Mouse (Mus musculus) heart, postnatal 10 days (tissue): ENCODE measurements around the gene Vipas39. TPM values are rescaled to one million over a fixed set of nuclear protein-coding genes. Genes with fewer than 3 reads are reported as not detected.
"Not testable (repeated sequence)": the region's sequence is repeated elsewhere in the genome, so short reads cannot be mapped to it uniquely, and the experiment has no call there.

Source experiments
- DNase-seq, 2 experiments: peaks; one replicate each; pipeline ENCODE4 v3.0.0; 2021
- intact Hi-C: fragments of 180-260 bp; cut with DNase I; formaldehyde crosslinking; loops from one replicate; pipeline ENCODE4 v1.15.1; 2025
- total RNA-seq, 2 experiments: library from RNA; stranded (reverse); gene quantifications; 2 replicates each; pipeline ENCODE4 v1.2.3; 2021

Gene Vipas39
- total RNA-seq, 2 experiments from 2014 or later, result 33.2 to 34.0 TPM

DNA sequence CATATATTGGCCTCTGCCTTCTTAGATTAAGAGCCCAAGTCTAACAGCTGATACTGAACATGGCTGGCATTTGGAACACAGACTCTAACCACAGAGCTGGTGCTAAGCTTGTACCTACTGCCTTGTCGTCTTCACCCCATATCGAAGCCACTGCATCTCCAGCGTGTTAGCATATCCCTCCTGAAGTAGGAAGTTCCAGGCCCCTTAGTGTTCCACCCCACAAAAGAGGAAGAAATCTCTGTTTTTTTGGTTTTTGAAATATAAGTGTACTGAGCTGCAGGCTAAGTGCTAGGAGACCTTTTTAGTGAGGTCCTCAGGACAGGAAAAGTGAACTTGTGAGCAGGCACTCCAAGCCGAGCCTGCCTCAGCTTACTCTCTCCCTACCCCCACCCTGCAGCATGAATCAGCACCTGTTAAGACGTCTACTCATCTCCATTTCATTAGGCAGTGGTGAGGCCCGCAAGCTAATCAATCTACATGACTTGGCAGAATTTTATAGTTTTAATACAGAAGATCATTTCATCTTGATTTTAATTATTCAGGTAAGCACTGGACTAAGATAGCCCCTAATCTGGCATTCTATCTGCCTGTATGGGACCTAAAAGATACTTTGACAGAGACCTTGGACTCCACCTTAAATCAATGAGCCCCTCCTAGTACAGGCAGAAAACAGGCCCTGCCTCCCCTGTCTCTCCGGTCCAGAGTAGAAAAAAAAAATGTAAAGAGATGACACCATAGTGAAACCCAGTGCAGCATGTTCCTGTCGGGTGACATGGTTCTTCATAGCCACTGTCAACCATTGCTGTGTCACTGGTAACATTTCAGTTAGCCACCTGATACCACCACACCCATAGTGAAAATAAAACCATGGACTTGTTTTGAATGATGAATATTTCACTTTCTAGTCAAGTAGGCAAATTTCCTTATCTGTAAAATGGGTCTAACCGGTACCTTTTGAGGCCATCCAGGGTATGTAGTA is 9.1 kb upstream of the Vipas39 start:
- no peak for DNase-seq
- intact Hi-C loops, result no loop called here

DNA sequence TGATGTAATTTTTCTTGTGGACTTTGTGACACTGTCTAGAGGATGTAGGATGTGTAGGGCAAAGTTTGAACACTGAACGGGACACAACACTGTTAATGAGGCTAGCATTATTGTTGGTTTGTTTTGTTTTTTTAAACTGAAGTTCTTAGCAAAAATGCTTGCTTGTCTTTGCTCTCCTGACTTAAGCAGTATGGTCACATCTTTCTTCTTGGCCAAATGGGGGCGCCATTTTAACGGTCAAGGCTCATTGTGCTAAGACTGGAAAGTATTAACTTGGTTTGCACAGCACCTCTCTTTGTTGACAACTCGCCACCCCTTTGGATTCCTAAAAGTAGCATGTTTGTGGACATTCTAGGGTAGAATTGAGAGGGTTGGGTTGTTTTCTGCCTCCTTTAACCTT is 1.6 kb upstream of the Vipas39 start:
- peak; percentile 43 to 57 for DNase-seq
- intact Hi-C loops, result loop anchor here (5.0 kb wide), 1 partner anchor 150 kb away; no protein-coding TSS in a partner anchor

DNA sequence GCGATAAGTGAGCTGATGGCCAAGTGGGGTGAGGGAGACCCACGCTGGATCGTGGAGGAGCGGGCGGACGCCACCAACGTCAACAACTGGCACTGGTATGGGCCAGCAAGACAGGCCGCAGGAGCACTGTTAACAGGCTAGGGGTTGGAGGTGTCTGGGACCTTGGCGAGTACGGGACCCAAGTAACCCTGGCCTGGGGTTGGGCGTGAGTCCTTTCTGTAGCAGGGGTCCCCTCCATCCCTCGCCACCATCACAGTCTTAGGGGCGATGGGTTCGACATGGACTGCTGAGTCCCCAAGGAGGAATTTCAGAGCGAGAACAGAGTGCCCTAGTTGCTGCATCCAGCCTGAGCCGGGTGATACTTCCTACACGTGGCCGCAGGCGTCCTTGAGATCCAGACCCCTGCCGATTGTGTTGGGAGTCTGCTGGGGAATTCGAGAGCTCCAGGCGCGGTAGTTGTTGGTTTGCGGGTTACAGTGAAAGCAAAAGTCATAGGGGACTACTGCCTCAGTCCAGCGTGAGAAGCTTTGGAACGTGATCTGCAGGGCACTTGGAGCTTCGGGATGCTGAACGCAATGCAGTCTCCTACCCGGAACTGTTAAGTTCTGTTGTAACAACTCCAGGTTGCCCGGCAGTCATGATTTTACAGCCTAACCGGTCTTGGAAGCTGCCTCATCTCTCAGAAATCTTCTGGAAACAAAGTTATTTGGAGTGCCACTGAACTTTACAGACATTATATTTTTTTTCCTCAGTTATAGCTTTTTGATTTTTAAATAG is 959 bp upstream of the Vipas39 start:
- DNase-seq, result no peak
- intact Hi-C loops, result loop anchor here (1.0 to 5.0 kb wide), 2 partner anchors 67 to 150 kb away; no protein-coding TSS in a partner anchor

DNA sequence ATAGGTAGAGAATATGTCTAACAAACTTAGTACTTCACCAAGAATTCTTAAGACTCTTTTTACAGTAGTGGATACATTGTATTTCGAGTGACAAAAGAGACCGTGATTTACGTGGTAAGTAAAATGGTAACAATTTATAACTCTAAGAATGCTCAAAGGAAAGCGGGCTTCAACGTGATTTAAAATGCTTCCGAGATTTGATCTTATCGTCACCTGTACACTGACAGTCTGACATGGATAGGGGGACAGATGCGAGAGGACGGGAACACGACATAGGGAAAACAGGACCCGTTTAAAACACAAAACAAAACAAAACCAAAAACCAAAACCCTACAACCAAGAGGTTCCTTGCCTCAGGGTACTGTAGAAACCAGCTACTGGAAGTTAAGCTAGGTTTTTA is 612 bp downstream of the Vipas39 start:
- DNase-seq, result no peak
- intact Hi-C loops, result loop anchor here (5.0 kb wide), 1 partner anchor 152 kb away; no protein-coding TSS in a partner anchor

DNA sequence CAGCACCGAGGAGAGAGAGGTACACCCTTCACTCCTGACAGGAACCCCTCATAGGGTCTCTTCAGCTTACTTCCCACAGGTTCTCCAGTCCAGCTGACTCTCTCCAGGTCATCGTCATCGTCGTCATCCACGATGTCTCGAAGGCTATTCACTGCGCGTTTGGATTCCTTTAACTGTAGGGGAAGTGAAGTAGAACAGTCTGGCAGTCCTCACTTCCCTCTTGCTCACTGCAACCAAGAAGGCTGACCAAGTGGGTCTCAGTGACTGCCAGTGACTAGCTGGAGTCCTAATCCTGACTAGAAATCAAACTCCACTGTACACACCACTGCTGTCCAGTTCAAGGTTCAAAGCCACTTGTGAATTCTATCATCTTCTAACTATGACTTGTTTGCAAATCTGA is 5.5 kb downstream of the Vipas39 start:
- intact Hi-C loops, result loop anchor here (5.0 kb wide), 1 partner anchor 113 kb away; the partner anchor contains the start of genes Gstz1 and Pomt2
- no peak for DNase-seq

DNA sequence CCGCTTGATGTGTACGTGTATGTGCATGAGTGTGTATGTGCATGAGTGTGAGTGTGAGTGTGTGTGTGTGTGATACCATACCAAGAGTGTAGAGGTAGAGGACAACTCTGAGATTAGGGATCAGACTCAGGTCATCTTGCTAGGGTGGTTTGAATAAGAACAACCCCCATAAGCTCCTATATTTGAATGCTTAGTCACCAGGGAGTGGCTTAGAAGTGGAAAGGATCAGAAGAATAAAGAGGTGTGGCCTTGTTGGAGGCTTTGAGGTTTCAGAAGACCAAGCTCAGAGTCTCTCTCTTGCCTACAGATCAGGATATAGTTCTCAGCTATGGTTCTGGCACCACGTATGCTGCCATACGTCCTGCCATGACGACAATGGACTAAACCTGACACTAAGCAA is 9.4 kb downstream of the Vipas39 start:
- intact Hi-C loops, result no loop called here
- no peak for DNase-seq

DNA sequence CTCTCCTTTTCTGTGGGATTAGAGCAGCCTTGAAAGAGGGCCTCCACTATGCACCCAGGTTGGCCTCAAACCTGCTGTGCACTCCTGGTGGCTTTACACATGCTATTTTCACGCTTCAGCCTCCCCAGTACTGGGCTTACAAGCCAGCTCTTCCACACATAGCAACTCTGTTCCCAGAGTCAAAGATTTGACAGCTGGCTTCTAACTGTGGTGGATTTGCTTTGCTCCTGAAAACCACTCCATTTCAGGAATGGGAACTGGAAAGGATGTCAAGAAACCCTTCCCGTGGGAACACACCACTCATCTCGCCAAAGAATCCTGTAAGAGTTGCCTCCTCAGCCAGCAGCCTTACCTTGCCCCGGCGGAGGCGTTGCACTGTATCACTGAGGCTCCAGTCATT is 12.2 kb downstream of the Vipas39 start:
- no peak for DNase-seq
- intact Hi-C loops, result loop anchor here (5.0 kb wide), 1 partner anchor 78 kb away; no protein-coding TSS in a partner anchor

DNA sequence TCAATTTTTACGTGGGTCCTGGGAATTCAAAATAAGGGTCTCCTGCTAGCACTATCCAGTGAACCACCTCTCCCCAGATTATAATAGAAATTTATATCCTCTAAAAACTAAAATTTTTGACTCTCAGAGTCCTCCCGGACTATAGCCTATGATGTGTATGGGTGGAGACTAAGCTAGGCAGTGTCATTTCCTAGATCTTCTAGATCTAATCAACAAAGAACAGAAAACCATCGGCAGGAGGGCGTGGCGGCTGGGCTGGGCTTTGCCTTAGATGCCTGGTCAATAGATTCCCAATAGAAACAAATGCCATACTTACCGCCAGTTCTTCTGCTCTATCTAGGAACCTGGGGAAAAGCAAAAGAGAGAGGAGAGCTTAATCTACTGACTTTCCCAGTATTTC is 15.9 kb downstream of the Vipas39 start:
- intact Hi-C loops, result loop anchor here (5.0 kb wide), 1 partner anchor 82 kb away; no protein-coding TSS in a partner anchor
- no peak for DNase-seq

DNA sequence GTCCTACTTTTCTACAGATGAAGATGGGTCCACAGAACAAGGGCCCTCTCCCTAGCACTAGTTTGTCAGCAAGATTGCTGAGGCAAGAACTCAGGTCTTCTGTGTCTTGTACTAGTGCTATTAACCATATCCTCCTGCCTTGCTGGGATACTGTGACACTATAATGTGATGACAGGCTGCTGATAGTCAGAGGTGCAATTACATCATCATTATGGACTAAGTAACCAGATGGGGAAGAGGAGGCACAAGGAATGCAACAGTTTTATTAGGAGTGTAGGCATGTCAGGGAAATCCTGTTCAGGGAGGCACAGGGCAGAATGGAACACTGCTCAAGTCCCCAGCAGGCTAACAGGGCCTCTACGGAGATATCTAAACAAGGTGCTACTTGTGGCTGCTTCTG is 27.4 kb downstream of the Vipas39 start, which contains the start of gene Noxred1:
Noxred1 (minus strand) TSS at position 101 of the 400 bp plus-strand sequence.
- intact Hi-C loops, result no loop called here
- DNase-seq, result no peak

DNA sequence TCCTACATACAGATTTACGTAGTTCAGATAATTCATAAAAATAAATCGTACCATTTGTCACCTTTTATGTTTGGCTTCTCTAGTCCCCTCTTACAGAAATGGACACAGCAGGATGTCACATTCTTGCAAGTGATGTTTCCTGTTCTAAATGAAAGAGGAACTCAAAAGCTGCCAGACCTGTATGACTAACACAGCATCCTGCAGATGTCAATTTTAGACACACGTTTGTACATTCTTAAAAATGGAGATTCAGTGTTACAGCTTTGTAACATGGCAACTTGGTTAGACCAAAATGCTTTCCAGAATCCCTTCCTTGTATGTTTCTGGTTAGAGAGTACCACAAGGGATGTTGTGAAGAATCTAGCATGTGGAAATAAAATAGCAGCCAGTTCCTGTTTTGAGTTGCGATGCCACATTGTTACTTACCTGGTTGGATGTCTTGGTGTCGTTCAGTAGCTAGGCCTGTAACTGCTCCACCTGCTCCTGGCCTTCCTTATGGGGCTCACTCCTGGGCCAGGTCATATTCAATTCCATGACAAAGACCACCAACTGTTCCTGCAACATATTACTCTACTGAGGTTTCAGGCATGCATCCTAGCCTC is 29.1 kb downstream of the Vipas39 start:
- intact Hi-C loops, result no loop called here
- no peak for DNase-seq

DNA sequence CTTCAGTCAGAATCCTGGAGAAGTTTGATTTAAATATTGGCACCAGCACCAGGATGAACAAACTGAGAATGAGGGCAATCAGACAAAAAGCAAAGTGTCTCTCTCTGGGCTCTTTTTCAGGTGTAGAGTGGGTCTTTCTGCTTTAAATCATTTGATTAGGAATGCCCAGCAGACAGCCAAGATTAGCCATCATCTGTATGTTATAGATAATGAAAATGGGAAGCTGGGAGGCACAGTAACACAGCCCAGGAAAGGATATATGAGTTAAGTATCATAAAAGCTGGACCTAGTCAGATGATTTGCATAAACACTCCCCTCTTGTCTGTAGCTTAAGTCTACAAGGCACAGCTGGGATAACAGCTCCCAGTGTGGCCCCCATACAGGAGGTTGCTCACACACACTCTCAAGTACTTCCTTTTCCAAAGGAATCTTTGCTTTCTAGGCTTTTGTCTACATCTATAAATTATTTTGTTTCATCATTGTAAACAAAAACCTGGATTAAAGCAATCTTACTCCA is 35.6 kb downstream of the Vipas39 start:
- intact Hi-C loops, result no loop called here

DNA sequence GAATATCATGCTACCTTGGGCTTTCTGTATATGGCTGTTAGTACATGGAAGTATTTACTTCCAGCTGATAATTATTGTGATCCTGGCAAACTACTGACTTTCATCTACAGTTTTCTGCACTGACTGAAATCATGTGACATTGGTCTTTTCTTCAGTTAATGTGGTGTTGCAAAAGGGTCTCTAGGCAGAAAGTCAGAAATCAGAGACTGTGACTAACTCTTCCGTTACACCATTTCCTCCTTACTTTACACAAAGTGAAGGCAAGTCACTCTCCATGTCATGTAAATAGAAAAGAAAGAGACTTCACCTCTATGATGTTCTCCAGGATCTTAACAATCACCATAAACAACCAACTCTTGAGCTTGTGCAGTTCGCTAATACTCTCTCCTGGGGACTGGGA is 36.4 kb downstream of the Vipas39 start:
- DNase-seq, result no peak
- intact Hi-C loops, result no loop called here

More for the DNA sequence above, 35.6 kb downstream of the Vipas39 start:
- no peak for DNase-seq

DNA sequence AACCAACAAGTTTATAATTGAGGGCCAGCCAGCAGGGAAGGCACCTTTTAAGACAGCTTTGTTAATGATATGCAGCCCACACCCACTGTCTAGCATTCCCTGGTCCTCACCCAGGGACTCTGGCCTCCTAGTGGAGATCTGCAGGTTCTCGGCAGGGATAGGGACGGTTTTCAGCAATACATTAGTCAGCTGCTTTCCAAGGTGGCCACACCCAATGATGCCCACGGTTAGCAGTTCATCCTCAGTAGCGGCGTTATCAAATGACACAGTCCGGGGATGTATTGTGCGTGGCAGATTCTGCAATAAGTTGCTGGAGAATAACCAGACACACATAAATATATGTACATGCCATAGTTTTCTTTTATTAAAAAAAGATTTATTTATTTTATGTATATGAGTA is 39.3 kb downstream of the Vipas39 start:
- DNase-seq, result no peak
- intact Hi-C loops, result no loop called here

DNA sequence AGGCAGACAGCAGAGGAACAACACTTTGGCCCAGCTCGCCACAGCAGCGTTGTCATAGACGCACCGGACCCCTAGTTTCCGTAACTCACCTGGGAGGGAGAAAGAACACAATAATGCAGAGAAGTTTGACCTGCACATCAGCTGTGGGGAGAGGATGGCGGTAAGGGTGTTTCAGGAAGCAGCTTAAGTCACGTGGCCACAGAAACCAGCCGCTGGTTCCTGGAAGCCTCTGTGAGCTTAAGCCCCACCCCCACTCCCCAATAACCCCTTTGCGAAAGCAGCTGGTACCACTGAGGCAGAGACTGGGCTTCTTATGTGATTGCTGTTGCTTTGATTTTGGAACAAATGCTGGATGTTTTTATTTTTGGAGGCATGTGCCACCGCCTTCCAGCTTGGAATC is 41.1 kb downstream of the Vipas39 start:
- intact Hi-C loops, result no loop called here
- DNase-seq, result no peak

DNA sequence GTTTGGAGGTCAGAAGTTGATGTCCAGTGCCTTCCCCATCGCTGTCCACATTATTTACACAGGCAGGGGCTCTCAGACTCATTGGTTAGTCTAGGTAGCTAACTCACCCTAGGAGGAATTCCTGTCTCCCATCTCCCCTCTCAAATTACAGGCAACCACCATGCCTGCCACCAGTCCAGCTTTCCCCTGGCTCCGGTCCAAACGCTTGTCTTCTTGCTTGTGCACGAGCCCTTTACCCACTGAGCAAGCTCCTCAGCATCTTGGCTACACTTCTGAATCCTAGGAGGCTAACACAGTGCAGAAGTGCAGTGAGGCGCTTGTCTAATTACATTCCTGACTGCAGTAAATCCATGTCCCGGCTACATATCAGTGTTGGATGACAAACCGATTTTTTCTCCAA is 46.7 kb downstream of the Vipas39 start:
- intact Hi-C loops, result no loop called here
- peak in 1 of 2 experiments; percentile 7 for DNase-seq

DNA sequence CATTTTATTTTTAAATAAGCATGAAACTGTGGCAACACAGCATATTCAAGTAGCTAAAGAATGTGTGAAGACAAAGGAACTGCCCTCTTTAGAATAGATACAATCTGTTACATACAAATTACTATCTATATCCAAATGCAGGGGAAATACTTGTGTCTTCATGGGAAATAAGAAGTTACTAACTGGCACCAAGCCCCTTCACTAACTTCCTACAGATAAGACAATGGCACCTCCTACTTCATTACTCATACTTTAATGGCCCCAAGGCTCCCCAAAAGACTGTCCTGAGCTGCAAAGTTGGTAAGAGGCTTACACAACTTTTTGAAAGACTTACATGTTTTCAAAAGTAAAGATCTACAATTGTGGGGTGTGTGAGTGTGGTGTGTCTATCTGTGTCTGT is 48.5 kb downstream of the Vipas39 start:
- intact Hi-C loops, result no loop called here
- DNase-seq, result no peak

DNA sequence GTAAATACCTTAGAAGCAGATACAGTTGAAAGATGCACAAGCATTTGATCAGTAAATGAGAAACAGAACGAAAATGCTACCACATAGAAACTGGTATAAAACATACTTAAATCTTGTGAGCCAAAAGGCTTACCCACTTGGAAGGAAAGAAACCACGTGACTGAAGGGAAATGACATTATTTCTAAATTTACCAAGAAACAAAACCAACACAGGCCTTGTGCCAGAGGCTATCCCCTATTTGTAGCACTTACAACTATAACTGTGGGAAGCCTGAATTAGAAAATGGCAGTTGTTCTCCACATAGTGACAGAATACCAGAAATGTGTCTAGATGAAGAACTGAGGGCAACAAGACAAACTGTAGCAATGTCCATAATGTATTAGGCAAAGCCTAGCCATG is 50.0 kb downstream of the Vipas39 start:
- intact Hi-C loops, result no loop called here
- no peak for DNase-seq

DNA sequence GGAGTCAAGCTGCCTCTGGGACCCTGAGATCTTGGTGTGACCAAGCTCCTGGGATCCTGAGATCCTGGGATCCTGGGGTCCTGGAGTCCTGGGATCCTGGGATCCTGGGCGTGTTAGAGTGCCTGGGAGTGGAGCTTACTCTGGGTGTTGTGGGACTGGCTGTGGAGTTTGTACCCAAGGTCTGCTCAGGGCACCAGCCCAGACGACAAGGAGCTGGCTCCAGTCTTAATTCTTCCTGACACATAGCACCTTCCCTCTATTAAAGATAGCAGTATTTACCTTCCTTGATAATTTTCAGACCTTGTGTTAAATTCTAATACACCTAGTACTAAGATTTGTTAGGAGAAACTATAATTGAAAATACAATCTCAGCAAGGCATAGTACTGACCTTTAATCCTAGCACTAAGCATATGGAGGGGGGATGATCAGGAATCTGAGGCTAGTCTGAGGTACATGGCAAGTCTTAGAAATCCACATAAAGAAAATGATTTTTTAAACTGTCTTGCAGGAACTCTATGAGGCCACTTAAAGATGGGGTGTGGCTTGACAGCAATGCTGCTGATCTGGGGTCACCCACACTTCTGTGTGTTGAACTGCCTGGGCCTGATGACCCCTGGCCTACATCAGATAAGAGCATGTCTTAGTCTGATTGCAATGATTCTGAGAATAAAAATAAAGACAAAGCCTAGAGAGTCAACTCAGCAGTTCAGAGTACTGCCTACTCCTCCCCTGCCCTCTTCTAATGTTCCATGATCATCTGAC is 53.0 kb downstream of the Vipas39 start:
- no peak for DNase-seq
- intact Hi-C loops, result no loop called here

DNA sequence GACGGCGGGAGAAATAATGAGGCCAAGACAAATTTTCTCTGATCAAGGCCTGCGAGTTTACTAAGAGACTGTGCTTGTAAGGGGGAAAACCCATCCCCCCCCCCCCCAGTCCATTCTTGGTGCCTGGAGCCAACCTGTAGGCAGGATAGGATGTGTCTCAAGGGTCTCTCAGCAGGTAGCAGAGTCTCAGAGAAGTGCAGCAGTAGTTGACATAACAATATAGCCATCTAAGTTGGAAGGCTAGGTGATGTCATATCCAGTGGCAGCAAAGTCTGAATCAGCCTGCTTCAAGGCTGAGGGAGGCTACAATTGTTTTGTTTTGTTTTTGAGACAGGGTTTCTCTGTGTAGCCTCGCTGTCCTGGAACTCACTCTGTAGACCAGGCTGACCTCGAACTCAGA is 60.3 kb downstream of the Vipas39 start:
- intact Hi-C loops, DNase-seq: not testable (repeated sequence)

DNA sequence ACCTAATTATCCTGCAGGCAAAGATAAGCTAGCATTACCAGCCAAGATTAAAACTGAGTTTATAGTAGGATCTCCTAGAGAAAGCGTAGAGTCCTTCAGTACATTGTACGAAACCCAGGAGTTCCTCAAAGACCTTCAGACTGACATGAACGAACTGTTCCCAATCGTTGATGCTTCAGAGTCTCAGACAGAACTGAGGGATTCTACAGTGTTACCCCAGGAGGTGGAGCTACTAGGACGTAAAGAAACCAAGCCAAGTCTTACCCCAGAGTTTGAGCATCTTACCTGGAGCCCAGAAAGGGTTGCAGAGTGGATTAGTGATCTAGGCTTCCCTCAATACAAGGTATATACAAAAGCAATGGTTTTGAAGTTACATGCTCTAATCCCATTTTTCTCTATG is 64.4 kb downstream of the Vipas39 start:
- intact Hi-C loops, result no loop called here
- DNase-seq, result no peak
